Mouse (Mus musculus) frontal cortex, postnatal 10 days (tissue): ENCODE results near the gene Lgalsl.

ENCODE experiments used
- DNase-seq, 2 experiments: peaks; one replicate each; pipeline ENCODE4 v3.0.0; 2022; ENCODE audit warnings: low spot score in 2 of 2, mixed read lengths in 1 of 2

Lgalsl gene

GRCm38 (mm10) chr11:20823961-20824360 lies 6.9 kb downstream of the Lgalsl start:
- no peak for DNase-seq

- DNase-seq: no peak
These were observed 7.6 kb downstream of the Lgalsl start for GRCm38 (mm10) chr11:20823301-20823700.

- no peak for DNase-seq
These were observed 9.5 kb downstream of the Lgalsl start for GRCm38 (mm10) chr11:20821351-20821750.

- DNase-seq: no peak
These were observed 16.8 kb downstream of the Lgalsl start for GRCm38 (mm10) chr11:20813901-20814523.

- DNase-seq: no peak
These were observed 18.5 kb downstream of the Lgalsl start for GRCm38 (mm10) chr11:20812153-20812887.

- no peak for DNase-seq
These were observed 24.2 kb downstream of the Lgalsl start for GRCm38 (mm10) chr11:20806659-20807058.

- DNase-seq: no peak
These were observed 25.1 kb downstream of the Lgalsl start for GRCm38 (mm10) chr11:20805604-20806249.

GRCm38 (mm10) chr11:20804416-20804815 lies 26.4 kb downstream of the Lgalsl start:
- DNase-seq: no peak

GRCm38 (mm10) chr11:20800277-20801092 lies 30.4 kb downstream of the Lgalsl start:
- DNase-seq: no peak

GRCm38 (mm10) chr11:20797841-20798240 lies 33.0 kb downstream of the Lgalsl start:
- no peak for DNase-seq

GRCm38 (mm10) chr11:20795466-20795865 lies 35.4 kb downstream of the Lgalsl start:
- DNase-seq: no peak

- DNase-seq: no peak
These were observed 36.0 kb downstream of the Lgalsl start for GRCm38 (mm10) chr11:20794913-20795254.

GRCm38 (mm10) chr11:20794196-20794912 lies 36.5 kb downstream of the Lgalsl start:
- peak; percentile 60 to 78 for DNase-seq

GRCm38 (mm10) chr11:20793676-20794075 lies 37.2 kb downstream of the Lgalsl start:
- no peak for DNase-seq

- DNase-seq: no peak
These were observed 38.2 kb downstream of the Lgalsl start for GRCm38 (mm10) chr11:20792667-20793066.

- no peak for DNase-seq
These were observed 39.5 kb downstream of the Lgalsl start for GRCm38 (mm10) chr11:20791334-20791733.

- no peak for DNase-seq
These were observed 41.8 kb downstream of the Lgalsl start for GRCm38 (mm10) chr11:20789015-20789414.

GRCm38 (mm10) chr11:20788070-20788469 lies 42.8 kb downstream of the Lgalsl start:
- DNase-seq: no peak

- no peak for DNase-seq
These were observed 44.7 kb downstream of the Lgalsl start for GRCm38 (mm10) chr11:20786191-20786590.

- DNase-seq: no peak
These were observed 45.7 kb downstream of the Lgalsl start for GRCm38 (mm10) chr11:20785186-20785585.

- DNase-seq: no peak
These were observed 46.1 kb downstream of the Lgalsl start for GRCm38 (mm10) chr11:20784776-20785175.
